Mouse (Mus musculus) lung, postnatal 0 days (tissue): ENCODE measurements around the gene Fam178b.

Experiments used
- CTCF ChIP-seq: IDR thresholded peaks from 2 replicates; pipeline ENCODE4 v1.5.1; 2016; ENCODE audit warnings: antibody characterized with exemption, mild to moderate bottlenecking
- EP300 ChIP-seq: IDR thresholded peaks from 2 replicates; pipeline ENCODE4 v1.6.1; 2016; ENCODE audit warnings: antibody characterized with exemption, mild to moderate bottlenecking, control low read depth

GRCm38 (mm10) chr1:36633920-36634319, 49.1 kb downstream of the Fam178b start:
- TF ChIP-seq CTCF (no peak), EP300 (no peak)
